ENCODE assay signal across 13 mouse cellular contexts in the genomic region with DNA sequence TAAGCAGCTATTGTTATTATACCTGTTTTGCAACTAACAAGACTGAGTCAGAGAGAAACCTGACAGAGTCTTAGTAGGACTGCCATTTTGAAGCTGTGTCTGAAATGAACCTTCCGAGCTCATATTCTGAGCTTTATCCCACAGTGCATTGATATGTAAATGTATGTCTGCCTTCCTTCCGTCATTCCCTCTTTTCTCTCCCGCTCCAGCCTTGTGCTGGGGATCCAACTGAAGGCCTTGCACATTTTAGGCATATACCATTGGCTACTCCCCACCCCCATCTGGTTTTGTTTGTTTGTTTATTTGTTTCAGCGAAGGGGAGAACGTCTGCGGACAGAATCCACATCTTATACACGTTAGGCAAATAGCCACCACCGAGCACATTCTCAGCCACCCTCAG. TPM values are rescaled to one million over a fixed set of nuclear protein-coding genes. Genes with fewer than 3 reads are reported as not detected.
DNase-seq lines count a peak whose midpoint lies in the region; ATAC-seq and TF ChIP-seq lines count a peak whose summit lies in the region.
"Had no signal": no experiment of that assay in that cellular context is flagged by ENCODE, and none has a peak within 500 bp of the region (broad histone marks: within the 10 kb centered on the region; RNA-seq: fewer than 3 reads in every experiment).

No protein-coding gene starts in this region.

- H3K4me2 ChIP-seq in lung, embryonic 14.5 days = no peak overlapping the region
- H3K4me2 ChIP-seq in stomach, embryonic 16.5 days (ENCODE audit: low read depth, low read length) = no peak overlapping the region
- H3K4me2 ChIP-seq: embryonic facial prominence, embryonic 13.5 days had no signal

- H3K4me3 ChIP-seq in kidney, adult 2 months (ENCODE audit: insufficient read depth, low read depth, low read length) = no peak overlapping the region
- H3K4me3 ChIP-seq in lung, embryonic 14.5 days (ENCODE audit: low read depth, low read length) = no peak overlapping the region
- no peak overlapping the region for H3K4me3 ChIP-seq in stomach, embryonic 16.5 days (replicated peaks; ENCODE audit: low read length)
- H3K4me3 ChIP-seq: embryonic facial prominence, embryonic 13.5 days had no signal

- H3K27ac ChIP-seq in kidney, adult 2 months (ENCODE audit: insufficient read depth, low read depth, low read length) = peak overlapping the region; percentile 87
- H3K27ac ChIP-seq in lung, embryonic 14.5 days (ENCODE audit: low read depth) = peak overlapping the region; percentile 83
- peak overlapping the region; percentile 80 for H3K27ac ChIP-seq in stomach, embryonic 16.5 days (ENCODE audit: low read length)
- H3K27ac ChIP-seq: embryonic facial prominence, embryonic 13.5 days had no signal

- H3K4me1 ChIP-seq in kidney, adult 2 months (ENCODE audit: control insufficient read depth, insufficient read depth, low read length) = peaks cover 29% of the 10 kb centered on the region
- H3K4me1 ChIP-seq in lung, embryonic 14.5 days (ENCODE audit: insufficient read depth) = peaks cover 21% of the 10 kb centered on the region
- H3K4me1 ChIP-seq in stomach, embryonic 16.5 days (ENCODE audit: control insufficient read depth, insufficient read depth, low read length) = peaks cover 24% of the 10 kb centered on the region

- H3K9ac ChIP-seq in lung, embryonic 14.5 days = no peak overlapping the region
- no peak overlapping the region for H3K9ac ChIP-seq in stomach, embryonic 16.5 days (ENCODE audit: low read length)
- H3K9ac ChIP-seq: embryonic facial prominence, embryonic 13.5 days had no signal

- no peak for TF ChIP-seq CTCF in kidney, adult 2 months (conservative IDR thresholded peaks at IDR 0.05; ENCODE audit: insufficient read depth, insufficient read length, low read depth, low read length)
- TF ChIP-seq CTCF in lung, embryonic 14.5 days (IDR thresholded peaks at IDR 0.05; ENCODE audit: low read depth) = no peak

- H3K36me3 ChIP-seq in kidney, adult 2 months (ENCODE audit: control insufficient read depth, insufficient read depth, low read length) = no peaks in the 10 kb centered on the region
- no peaks in the 10 kb centered on the region for H3K36me3 ChIP-seq in lung, embryonic 14.5 days (ENCODE audit: insufficient read depth)
- no peaks in the 10 kb centered on the region for H3K36me3 ChIP-seq in stomach, embryonic 16.5 days (ENCODE audit: control insufficient read depth, insufficient read depth, low read length)
- H3K36me3 ChIP-seq: embryonic facial prominence, embryonic 13.5 days had no signal

- no peak for ATAC-seq in lung, embryonic 14.5 days (ENCODE audit: insufficient read depth)
- ATAC-seq in stomach, embryonic 16.5 days (ENCODE audit: insufficient read depth, low FRiP score) = no peak

- no peaks in the 10 kb centered on the region for H3K27me3 ChIP-seq in kidney, adult 2 months (replicated peaks; ENCODE audit: control insufficient read depth, insufficient read depth, low read length)
- no peaks in the 10 kb centered on the region for H3K27me3 ChIP-seq in lung, embryonic 14.5 days (ENCODE audit: insufficient read depth, low read length)
- no peaks in the 10 kb centered on the region for H3K27me3 ChIP-seq in stomach, embryonic 16.5 days (ENCODE audit: control insufficient read depth, insufficient read depth, low read length)
- H3K27me3 ChIP-seq: embryonic facial prominence, embryonic 13.5 days had no signal

- no peak for TF ChIP-seq POLR2A in kidney, adult 2 months (IDR thresholded peaks at IDR 0.05; ENCODE audit: low read depth, low read length)

- DNase-seq in kidney, adult 2 months = no peak
- DNase-seq in kidney, adult 8-10 months = no peak
- no peak for DNase-seq in lung, embryonic 14.5 days
- no peak for DNase-seq in lung, postnatal 4 days
- peak; percentile 93 for DNase-seq in R1 (ENCODE audit: low read depth, low spot score)
- DNase-seq in layer of hippocampus, adult 18-20 months (ENCODE audit: low spot score in 2 of 2) = no peak
- DNase-seq: cerebellum, adult 9-10 months; heart, adult 11 months; layer of hippocampus, postnatal 36 days; spleen, adult 18-20 months; thymus, postnatal 25 days had no signal

- 80% methylated on average over 8 of the region's 8 CpGs for WGBS in kidney, adult 2 months
- 63% methylated on average over 8 of the region's 8 CpGs for WGBS in lung, embryonic 14.5 days
- 72% methylated on average over 8 of the region's 8 CpGs for WGBS in stomach, embryonic 16.5 days

- H3K9me3 ChIP-seq in lung, embryonic 14.5 days (ENCODE audit: low read depth, low read length) = no peaks in the 10 kb centered on the region
- no peaks in the 10 kb centered on the region for H3K9me3 ChIP-seq in stomach, embryonic 16.5 days (replicated peaks; ENCODE audit: control insufficient read depth, low read length)
- H3K9me3 ChIP-seq: embryonic facial prominence, embryonic 13.5 days had no signal

RNA-seq across cellular contexts. Expression of a gene that starts 57.2 kb away (rescaled TPM):
- 16.4 and 19.4 TPM in 2 replicates for polyA plus RNA-seq in kidney, adult 2 months (2012; rRNA removed)
- 62.7 and 64.7 TPM in 2 replicates for polyA plus RNA-seq in lung, embryonic 14.5 days (2014; fragmentation: Nextera tagmentation; extraction: Ambion mirVana)
- polyA plus RNA-seq in stomach, embryonic 16.5 days (2015; fragmentation: Nextera tagmentation; extraction: Ambion mirVana) = 20.0 and 21.5 TPM in 2 replicates
- total RNA-seq in layer of hippocampus, adult 18-20 months (2021) = 10 to 100 TPM; 87.2 to 94.3 TPM
